Mouse (Mus musculus) ES-E14 (cell line): Measurements from ENCODE around the gene Rsph3a.

Experiments used
- CHD2 ChIP-seq: IDR thresholded peaks from 2 replicates; pipeline ENCODE4 v1.6.1; 2014; ENCODE audit warnings: mild to moderate bottlenecking, low read depth, low read length, inconsistent platforms
- ZC3H11A ChIP-seq: IDR thresholded peaks from 2 replicates; pipeline ENCODE4 v1.6.1; 2012; ENCODE audit warnings: low read depth, mild to moderate bottlenecking, inconsistent platforms, low read length, borderline replicate concordance
- ZNF384 ChIP-seq: IDR thresholded peaks from 2 replicates; pipeline ENCODE4 v1.6.1; 2012; ENCODE audit warnings: low read depth, low read length, inconsistent platforms

DNA sequence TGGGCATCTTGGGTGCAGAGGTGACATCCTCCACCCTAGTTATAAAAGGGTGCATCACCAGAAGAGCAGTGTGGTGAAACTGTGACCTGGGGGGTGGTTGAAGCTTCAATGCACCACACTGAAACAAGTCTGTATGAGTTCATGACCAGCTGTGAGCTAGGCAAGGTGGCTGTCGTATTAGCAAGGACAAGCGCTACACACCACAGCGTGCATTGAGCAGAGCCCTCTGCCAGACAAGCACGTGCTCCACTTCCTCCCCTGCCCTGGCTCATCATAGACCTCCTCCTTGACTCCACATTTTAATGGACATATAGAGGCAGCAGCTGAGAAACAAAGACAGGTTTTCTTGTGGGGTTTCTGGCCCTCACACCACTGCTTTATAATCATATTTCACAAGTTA is 47.7 kb upstream of the Rsph3a start:
- TF ChIP-seq ZC3H11A = no peak
- TF ChIP-seq ZNF384 = no peak
- TF ChIP-seq CHD2 = no peak
